Mouse (Mus musculus) left cerebral cortex, postnatal 14 days (tissue): ENCODE data around the gene Myo10. TPM values are rescaled to one million over a fixed set of nuclear protein-coding genes. Genes with fewer than 3 reads are reported as not detected.

Experiments used
- DNase-seq, 2 experiments: peaks; one replicate each; pipeline ENCODE4 v3.0.0; 2021 to 2022; ENCODE audit warnings: low spot score in 2 of 2, mixed read lengths in 1 of 2
- intact Hi-C: fragments of 180-260 bp; cut with DNase I; formaldehyde crosslinking; loops from one replicate; pipeline ENCODE4 v1.15.1; 2025
- total RNA-seq, 2 experiments: library from RNA; stranded (reverse); gene quantifications; 2 replicates each; pipeline ENCODE4 v1.2.3; 2021

The Myo10 gene
- total RNA-seq, 2 experiments from 2014 or later, result 44.0 to 48.1 TPM

DNA sequence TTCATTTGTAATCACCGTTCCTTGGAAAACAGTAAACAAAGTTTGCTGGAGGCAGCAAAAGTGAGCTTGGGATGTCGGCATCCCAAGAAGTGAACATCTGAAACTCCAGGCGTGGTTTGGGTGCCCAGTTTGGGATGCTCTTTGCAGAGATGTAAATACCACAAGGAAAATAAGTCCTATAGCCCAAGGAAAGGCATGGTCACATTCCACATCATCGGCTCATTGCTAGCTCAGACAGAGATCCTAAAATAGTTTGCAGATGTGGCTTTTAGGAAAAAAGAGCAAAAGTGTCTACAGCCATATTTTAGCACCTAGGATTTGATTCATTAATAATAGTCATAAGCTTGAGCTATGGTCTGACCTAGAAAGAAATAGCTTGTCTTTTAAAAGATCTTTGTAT lies 57.3 kb downstream of the Myo10 start:
- intact Hi-C loops, result no loop called here
- no peak for DNase-seq

GRCm38 (mm10) chr15:25680269-25680818 lies 58.0 kb downstream of the Myo10 start:
- no peak for DNase-seq
- intact Hi-C loops, result no loop called here

GRCm38 (mm10) chr15:25682953-25683507 lies 60.7 kb downstream of the Myo10 start:
- DNase-seq, result no peak
- intact Hi-C loops, result no loop called here

DNA sequence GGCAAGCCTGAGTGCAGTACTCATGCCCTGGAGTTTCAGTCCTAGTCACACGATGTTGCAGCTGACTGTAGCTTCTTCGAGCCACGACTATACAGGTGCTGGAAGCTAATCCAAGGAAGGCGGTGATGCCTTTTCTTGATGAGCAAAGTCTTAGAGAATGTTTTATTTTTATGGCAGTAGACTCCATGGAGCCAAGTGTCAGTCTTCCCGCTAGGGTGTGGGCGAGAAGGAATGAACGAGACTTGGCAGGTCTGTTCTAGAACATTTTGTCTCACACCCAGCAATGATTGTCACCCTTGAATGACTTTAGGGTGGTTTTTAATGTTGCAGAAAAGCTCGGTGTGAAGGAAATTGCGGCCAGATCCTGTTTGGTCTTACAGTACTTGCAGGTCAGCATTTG lies 62.9 kb downstream of the Myo10 start:
- DNase-seq, result peak in 1 of 2 experiments; percentile 62
- intact Hi-C loops, result no loop called here

- no peak for DNase-seq
- intact Hi-C loops, result no loop called here
These were observed 66.3 kb downstream of the Myo10 start for GRCm38 (mm10) chr15:25688424-25689283.

- intact Hi-C loops, result no loop called here
- DNase-seq, result no peak
These were observed 67.2 kb downstream of the Myo10 start for GRCm38 (mm10) chr15:25689477-25689876.

- intact Hi-C loops, result no loop called here
These were observed 67.9 kb downstream of the Myo10 start for GRCm38 (mm10) chr15:25690066-25690745.

DNA sequence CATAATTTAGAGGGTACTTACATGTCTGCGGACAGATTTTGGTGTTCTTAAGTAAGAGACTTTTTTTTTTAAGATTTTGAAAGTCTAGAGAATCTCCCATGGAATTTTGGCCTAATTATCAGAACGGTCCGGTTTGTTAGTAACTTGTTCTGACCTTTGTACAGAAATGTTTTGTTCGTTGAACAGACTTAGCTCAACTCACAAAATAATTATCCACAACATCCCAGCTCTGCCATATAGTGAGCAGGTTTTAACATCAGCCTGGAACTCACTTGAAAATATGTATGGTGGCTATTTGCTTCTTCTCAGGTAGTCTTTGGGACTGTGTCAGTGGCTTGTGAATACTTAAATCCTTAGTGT lies 68.4 kb downstream of the Myo10 start:
- no peak for DNase-seq
- intact Hi-C loops, result no loop called here

More at GRCm38 (mm10) chr15:25690066-25690745, 67.9 kb downstream of the Myo10 start:
- no peak for DNase-seq

DNA sequence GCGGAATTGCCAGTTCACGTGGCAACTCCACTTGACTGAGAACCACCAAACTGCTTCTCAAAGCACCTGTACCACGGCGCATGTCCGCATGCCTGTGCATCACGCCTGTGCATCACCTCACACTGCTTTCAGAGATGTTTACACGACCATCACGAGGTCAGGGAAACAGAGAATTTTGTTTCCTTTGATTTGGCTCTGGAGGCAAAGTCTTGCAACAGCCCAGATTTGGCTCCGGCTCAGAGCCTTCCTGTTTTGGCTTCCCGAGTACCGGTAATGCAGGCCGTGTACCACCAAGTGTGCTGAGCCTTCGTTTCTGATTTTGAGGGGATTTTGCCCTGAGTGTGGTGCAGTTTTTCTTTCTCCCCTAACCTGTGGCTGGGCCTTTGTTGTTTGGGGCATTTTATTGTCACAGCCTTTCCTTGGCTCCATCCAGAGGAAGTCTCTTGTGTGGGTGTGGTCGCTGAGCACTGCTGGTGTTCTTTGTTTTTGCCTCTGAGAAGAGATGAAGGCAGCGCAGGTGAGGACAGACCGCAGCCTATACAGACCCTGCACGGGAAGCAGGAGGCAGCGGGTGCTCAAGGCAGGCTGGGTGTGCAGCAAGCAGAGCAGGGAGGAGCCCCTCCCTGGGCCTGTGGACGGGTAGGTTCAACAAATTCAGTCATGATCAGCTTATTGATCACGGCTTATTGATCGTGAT lies 70.1 kb downstream of the Myo10 start:
- no peak for DNase-seq

GRCm38 (mm10) chr15:25693708-25694107 lies 71.4 kb downstream of the Myo10 start:
- no peak for DNase-seq
- intact Hi-C loops, result no loop called here

More for the DNA sequence above, 70.1 kb downstream of the Myo10 start:
- intact Hi-C loops, result no loop called here

DNA sequence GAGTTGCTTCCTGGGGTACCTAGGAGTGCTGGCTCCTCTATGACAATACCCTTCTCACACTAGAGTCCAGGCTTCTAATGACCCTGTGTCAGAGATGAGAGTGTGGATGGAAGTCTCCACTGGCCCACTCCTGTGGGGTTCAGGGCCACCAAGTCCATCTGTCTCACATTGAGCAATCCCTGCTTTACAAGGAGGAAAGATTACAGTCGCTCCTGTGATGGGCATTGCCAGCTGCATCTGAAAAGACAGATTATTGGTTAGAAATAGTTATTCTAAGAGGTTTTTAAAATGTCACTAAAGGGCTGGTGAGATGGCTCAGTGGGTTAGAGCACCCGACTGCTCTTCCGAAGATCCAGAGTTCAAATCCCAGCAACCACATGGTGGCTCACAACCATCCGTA lies 72.4 kb downstream of the Myo10 start:
- DNase-seq, result no peak
- intact Hi-C loops, result no loop called here

- intact Hi-C loops, result no loop called here
These were observed 72.9 kb downstream of the Myo10 start for GRCm38 (mm10) chr15:25695253-25695652.

GRCm38 (mm10) chr15:25695883-25696282 lies 73.6 kb downstream of the Myo10 start:
- intact Hi-C loops, result no loop called here
- no peak for DNase-seq

More at GRCm38 (mm10) chr15:25695253-25695652, 72.9 kb downstream of the Myo10 start:
- DNase-seq, result no peak

DNA sequence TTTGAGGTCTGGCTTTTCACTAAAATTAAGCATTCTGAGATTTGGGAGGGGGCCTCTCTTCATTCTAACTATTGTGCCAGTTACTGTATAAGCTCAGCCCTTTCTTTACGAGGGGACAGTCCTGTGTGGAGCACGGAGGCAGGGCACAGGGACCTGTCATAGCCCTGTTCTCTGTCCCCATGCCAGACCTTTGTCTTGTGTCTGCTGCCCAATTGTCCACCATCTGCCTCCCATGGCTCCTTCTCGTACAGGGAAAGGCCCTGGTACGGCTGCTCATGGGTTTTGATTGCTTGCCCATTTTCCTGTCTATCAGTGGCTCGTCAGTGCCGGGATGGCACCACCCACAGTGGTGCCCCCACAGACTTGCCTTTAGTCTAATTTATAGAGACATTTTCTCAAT lies 74.3 kb downstream of the Myo10 start:
- intact Hi-C loops, result no loop called here
- no peak for DNase-seq

DNA sequence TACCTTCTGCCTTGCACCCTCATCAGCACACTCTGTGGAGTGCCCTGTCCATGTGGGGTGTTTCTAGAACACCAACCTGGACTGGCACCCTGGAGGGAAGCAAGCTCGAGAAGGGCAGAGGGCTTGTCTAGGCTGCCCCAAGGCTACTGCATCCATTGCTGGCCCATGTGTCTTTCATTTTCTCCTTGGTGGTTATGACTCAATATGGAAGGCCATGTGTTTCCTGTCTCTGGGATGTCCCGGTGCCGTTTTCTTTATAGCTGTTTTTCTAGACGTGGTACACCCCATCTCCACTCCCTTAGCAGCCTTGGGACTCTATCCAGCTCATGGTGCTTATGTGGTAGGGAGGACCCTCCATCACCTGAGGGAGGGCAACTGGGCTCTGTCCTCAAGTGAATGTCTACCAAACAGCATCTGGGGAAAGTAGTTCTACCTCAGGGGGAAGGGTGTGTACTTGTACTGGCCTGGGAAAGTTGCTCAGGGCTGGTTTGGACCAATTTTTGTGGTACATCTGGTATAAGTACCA lies 76.8 kb downstream of the Myo10 start:
- no peak for DNase-seq
- intact Hi-C loops, result no loop called here

DNA sequence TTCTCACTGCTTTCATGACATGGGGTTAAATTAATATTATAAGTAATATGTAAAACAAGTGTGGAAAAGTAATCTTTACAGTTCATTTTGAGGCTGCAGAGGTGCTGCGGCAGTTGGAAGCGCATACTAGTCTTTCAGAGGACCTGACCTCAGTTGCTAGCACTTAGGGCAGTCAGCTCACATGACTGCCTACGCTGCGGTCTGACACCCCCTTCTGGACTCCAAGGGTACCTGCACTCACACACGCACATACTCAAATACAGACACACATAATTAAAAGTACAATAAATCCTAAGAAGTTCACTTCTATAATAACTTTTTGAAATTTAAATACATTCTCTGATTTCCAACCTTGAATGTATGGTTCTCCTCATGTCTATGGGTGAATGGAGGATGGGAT lies 80.3 kb downstream of the Myo10 start:
- no peak for DNase-seq
- intact Hi-C loops, result no loop called here

- intact Hi-C loops, result no loop called here
- DNase-seq, result no peak
These were observed 82.7 kb downstream of the Myo10 start for GRCm38 (mm10) chr15:25704809-25705585.

- intact Hi-C loops, result no loop called here
These were observed 84.7 kb downstream of the Myo10 start for GRCm38 (mm10) chr15:25706874-25707554.

More at GRCm38 (mm10) chr15:25706874-25707554, 84.7 kb downstream of the Myo10 start:
- DNase-seq, result no peak
